Mouse (Mus musculus) small intestine, adult 10 weeks (tissue): ENCODE measurements around the gene Lce1j. TPM values are rescaled to one million over a fixed set of nuclear protein-coding genes. Genes with fewer than 3 reads are reported as not detected.

ENCODE experiments used
- polyA plus RNA-seq: library from polyadenylated mRNA; stranded (reverse); fragments of 350-450 nt; fragmentation: Illumina TruSeq; extraction: RNeasy Lipid Tissue Mini Kit (QIAGEN cat#74804); gene quantifications from one replicate; pipeline ENCODE4 v1.2.3, GENCODE M21; 2014; ENCODE audit warnings: low replicate concordance

Gene Lce1j
- polyA plus RNA-seq = not detected

GRCm38 (mm10) chr3:92790414-92790813, at the start of gene Lce1j:
Gene Lce1j (minus strand): TSS chr3:92790514.

GRCm38 (mm10) chr3:92827108-92827507, 36.8 kb upstream of the Lce1j start, which contains the start of gene Kprp:
Gene Kprp (minus strand): TSS chr3:92827247.

GRCm38 (mm10) chr3:92807791-92808190, 17.5 kb upstream of the Lce1j start, which contains the start of gene Lce1k:
Gene Lce1k (minus strand): TSS chr3:92807891.

GRCm38 (mm10) chr3:92778799-92779198, 11.5 kb downstream of the Lce1j start, which contains the start of gene Lce1i:
Gene Lce1i (minus strand): TSS chr3:92778899.

GRCm38 (mm10) chr3:92764965-92765364, 25.3 kb downstream of the Lce1j start, which contains the start of gene Lce1h:
Gene Lce1h (minus strand): TSS chr3:92765065.

DNA sequence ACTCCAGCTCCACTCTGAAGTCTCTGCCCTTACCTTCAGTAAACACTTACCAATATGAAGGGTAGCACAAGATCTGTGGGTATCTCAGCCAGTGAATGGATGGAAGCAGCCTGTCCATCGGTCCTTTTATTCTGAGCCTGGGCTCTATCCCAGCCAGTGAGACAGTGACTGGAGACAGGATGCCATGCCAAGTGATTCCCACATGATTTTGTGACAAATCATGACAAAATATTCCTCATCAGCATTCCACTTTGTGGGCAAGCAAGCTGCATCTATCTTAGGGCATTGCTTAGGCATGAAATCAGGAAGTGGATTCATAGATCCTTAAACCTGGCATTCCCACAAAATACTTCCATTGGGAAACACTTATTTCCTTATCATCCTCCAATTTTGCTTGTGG, 38.1 kb downstream of the Lce1j start, which contains the start of gene Lce1g:
Gene Lce1g, minus strand, starts transcription at position 101 of the 400 bp plus-strand sequence.

GRCm38 (mm10) chr3:92738996-92739395, 51.3 kb downstream of the Lce1j start, which contains the start of gene Gm38119:
Gene Gm38119 (minus strand): TSS chr3:92739096.

Other genes with a start within 250 kb of the Lce1j start
- gene Ivl, start 216.8 kb downstream of the Lce1j start, polyA plus RNA-seq = not detected
- gene Smcp, start 201.5 kb downstream of the Lce1j start, polyA plus RNA-seq = 0.93 TPM
- gene 2210017I01Rik, start 183.0 kb downstream of the Lce1j start, polyA plus RNA-seq = not detected
- not detected for gene Lce6a, start 168.9 kb downstream of the Lce1j start, polyA plus RNA-seq
- not detected for gene Lce1a1, start 142.2 kb downstream of the Lce1j start, polyA plus RNA-seq
- gene Lce1b, start 133.6 kb downstream of the Lce1j start, polyA plus RNA-seq = not detected
- gene Lce1a2, start 120.2 kb downstream of the Lce1j start, polyA plus RNA-seq = not detected
- gene Lce1c, start 111.3 kb downstream of the Lce1j start, polyA plus RNA-seq = not detected
- not detected for gene Lce1d, start 103.3 kb downstream of the Lce1j start, polyA plus RNA-seq
- gene Lce1e, start 81.4 kb downstream of the Lce1j start, polyA plus RNA-seq = not detected
- not detected for gene Lce1f, start 70.2 kb downstream of the Lce1j start, polyA plus RNA-seq
- not detected for gene Gm38119, start 51.4 kb downstream of the Lce1j start, polyA plus RNA-seq
- not detected for gene Lce1g, start 38.2 kb downstream of the Lce1j start, polyA plus RNA-seq
- gene Lce1h, start 25.4 kb downstream of the Lce1j start, polyA plus RNA-seq = not detected
- gene Lce1i, start 11.6 kb downstream of the Lce1j start, polyA plus RNA-seq = not detected
- gene Lce1k, start 17.4 kb upstream of the Lce1j start, polyA plus RNA-seq = not detected
- gene Kprp, start 36.7 kb upstream of the Lce1j start, polyA plus RNA-seq = not detected
- gene Lce1l, start 60.8 kb upstream of the Lce1j start, polyA plus RNA-seq = not detected
- not detected for gene 2310050C09Rik, start 79.7 kb upstream of the Lce1j start, polyA plus RNA-seq
- not detected for gene Lce3a, start 135.7 kb upstream of the Lce1j start, polyA plus RNA-seq
- not detected for gene Lce3b, start 142.5 kb upstream of the Lce1j start, polyA plus RNA-seq
- gene Lce3c, start 154.0 kb upstream of the Lce1j start, polyA plus RNA-seq = not detected
- not detected for gene Lce3d, start 166.9 kb upstream of the Lce1j start, polyA plus RNA-seq
- gene Lce3e, start 176.5 kb upstream of the Lce1j start, polyA plus RNA-seq = not detected
- not detected for gene Lce3f, start 201.7 kb upstream of the Lce1j start, polyA plus RNA-seq
- gene Crct1, start 225.2 kb upstream of the Lce1j start, polyA plus RNA-seq = not detected
- not detected for gene Lce1m, start 228.5 kb upstream of the Lce1j start, polyA plus RNA-seq